Mouse (Mus musculus): ENCODE measurements at regions not wholly inside any gene's neighbourhood (a gene's known extent, or its start where the extent isn't known, plus 50 kb on each side); places are given as distances from the start of the nearest gene placed in this dataset.

GRCm38 (mm10) chr16:96372021-96372751 lies 71.2 kb downstream of the Itgb2l start:
- in situ Hi-C loops (cut with MboI; ENCODE audit: unreplicated experiment in 2 of 2): loop anchor here in 1 of 2 experiments (25.0 kb wide), 1 partner anchor 915 kb away; no protein-coding TSS in a partner anchor

GRCm38 (mm10) chr16:96371117-96371516 lies 72.3 kb downstream of the Itgb2l start:
- in situ Hi-C loops (cut with MboI; ENCODE audit: unreplicated experiment in 2 of 2): loop anchor here in 1 of 2 experiments (25.0 kb wide), 1 partner anchor 916 kb away; no protein-coding TSS in a partner anchor

GRCm38 (mm10) chr16:96370213-96370612 lies 73.2 kb downstream of the Itgb2l start:
- in situ Hi-C loops (cut with MboI; ENCODE audit: unreplicated experiment in 2 of 2): loop anchor here in 1 of 2 experiments (25.0 kb wide), 1 partner anchor 917 kb away; no protein-coding TSS in a partner anchor

Data from v-Abl transformed pro-B cells (cell line).